Mouse (Mus musculus) forebrain, embryonic 13.5 days (tissue): ENCODE results near the gene Ndufa13. TPM values are rescaled to one million over a fixed set of nuclear protein-coding genes. Genes with fewer than 3 reads are reported as not detected.

Experiments
- ATAC-seq: fragments of 200-750 bp; cut with Nextera tagmentation; 2 replicates; pipeline ENCODE4 v1.8.0; 2017
- H3K27ac ChIP-seq: fragments of 300-500 bp; sonication (generic); 2 replicates; pipeline ENCODE4 v1.5.1; 2015; ENCODE audit warnings: inconsistent platforms, mild to moderate bottlenecking, moderate library complexity
- H3K27me3 ChIP-seq: fragments of 300-500 bp; sonication (generic); 2 replicates; pipeline ENCODE4 v1.6.1; 2015; ENCODE audit warnings: mild to moderate bottlenecking, inconsistent platforms
- H3K36me3 ChIP-seq: fragments of 300-500 bp; sonication (generic); 2 replicates; pipeline ENCODE4 v1.6.1; 2015; ENCODE audit warnings: mild to moderate bottlenecking, inconsistent platforms; ENCODE audit not compliant: poor library complexity, severe bottlenecking
- H3K4me1 ChIP-seq: fragments of 300-500 bp; sonication (generic); 2 replicates; pipeline ENCODE4 v1.6.1; 2015; ENCODE audit warnings: inconsistent platforms
- H3K4me2 ChIP-seq: fragments of 300-500 bp; sonication (generic); 2 replicates; pipeline ENCODE4 v1.6.1; 2015; ENCODE audit warnings: inconsistent platforms, mild to moderate bottlenecking, moderate library complexity
- H3K4me3 ChIP-seq: fragments of 300-500 bp; sonication (generic); 2 replicates; pipeline ENCODE4 v1.5.1; 2015; ENCODE audit warnings: mild to moderate bottlenecking, inconsistent platforms
- H3K9ac ChIP-seq: fragments of 300-500 bp; sonication (generic); 2 replicates; pipeline ENCODE4 v1.6.1; 2015; ENCODE audit warnings: mild to moderate bottlenecking, inconsistent platforms
- H3K9me3 ChIP-seq: fragments of 300-500 bp; sonication (generic); replicated peaks from 2 replicates; pipeline ENCODE4 v1.6.1; 2016; ENCODE audit warnings: inconsistent platforms
- WGBS: fragments of 180-500 bp; shearing (Covaris S2); methylation state at CpG from one replicate; pipeline ENCODE4 v1.1.7; 2015; 5-methylcytosine and 5-hydroxymethylcytosine counted together
- polyA plus RNA-seq: library from polyadenylated mRNA; unstranded; fragments of >200 nt; fragmentation: Nextera tagmentation; extraction: Ambion mirVana; gene quantifications from 2 replicates; pipeline ENCODE4 v1.2.1, GENCODE M21; 2015

Gene Ndufa13
- polyA plus RNA-seq, 1 experiment from 2014 or later, result 183 TPM

- ATAC-seq, result no peak
- Histone ChIP-seq H3K9ac (no peak overlapping the region; the same call in 1 of the 2 replicates), H3K27ac (no peak overlapping the region), H3K9me3 (no peaks in the 10 kb centered on the region), H3K4me1 (peaks cover 2% of the 10 kb centered on the region), H3K27me3 (peaks cover 44% of the 10 kb centered on the region), H3K4me2 (no peak overlapping the region), H3K36me3 (peaks cover 22% of the 10 kb centered on the region), H3K4me3 (no peak overlapping the region)
- 50% methylated on average over 10 of the region's 10 CpGs for WGBS
These were observed 26.3 kb downstream of the Ndufa13 start for GRCm38 (mm10) chr8:69876097-69876496.

- no peak for ATAC-seq
These were observed 27.7 kb downstream of the Ndufa13 start for GRCm38 (mm10) chr8:69874654-69875053.

GRCm38 (mm10) chr8:69874155-69874554, 28.2 kb downstream of the Ndufa13 start:
- Histone ChIP-seq H3K36me3 (peaks cover 36% of the 10 kb centered on the region), H3K27ac (no peak overlapping the region), H3K4me2 (no peak overlapping the region), H3K4me3 (no peak overlapping the region), H3K27me3 (peaks cover 24% of the 10 kb centered on the region), H3K9ac (no peak overlapping the region), H3K9me3 (no peaks in the 10 kb centered on the region), H3K4me1 (no peaks in the 10 kb centered on the region)
- ATAC-seq, result no peak
- 13% methylated on average over 9 of the region's 9 CpGs for whole genome bisulfite sequencing

More at GRCm38 (mm10) chr8:69874654-69875053, 27.7 kb downstream of the Ndufa13 start:
- 88% methylated on average over 13 of the region's 13 CpGs for WGBS
- H3K4me2 ChIP-seq, result no peak overlapping the region
- H3K9ac ChIP-seq, result no peak overlapping the region
- peaks cover 36% of the 10 kb centered on the region for H3K36me3 ChIP-seq
- H3K9me3 ChIP-seq, result no peaks in the 10 kb centered on the region
- no peak overlapping the region for H3K4me3 ChIP-seq
- H3K4me1 ChIP-seq, result no peaks in the 10 kb centered on the region
- H3K27me3 ChIP-seq, result peaks cover 29% of the 10 kb centered on the region
- H3K27ac ChIP-seq, result no peak overlapping the region

GRCm38 (mm10) chr8:69870907-69871306, 31.5 kb downstream of the Ndufa13 start:
- Histone ChIP-seq H3K27me3 (no peaks in the 10 kb centered on the region), H3K9ac (no peak overlapping the region), H3K4me2 (no peak overlapping the region), H3K36me3 (peaks cover 36% of the 10 kb centered on the region), H3K4me1 (no peaks in the 10 kb centered on the region), H3K27ac (no peak overlapping the region), H3K9me3 (no peaks in the 10 kb centered on the region), H3K4me3 (no peak overlapping the region)
- ATAC-seq, result no peak
- 89% methylated on average over 6 of the region's 6 CpGs for WGBS

GRCm38 (mm10) chr8:69870003-69870765, 32.2 kb downstream of the Ndufa13 start:
- H3K4me2 ChIP-seq, result no peak overlapping the region
- H3K9ac ChIP-seq, result no peak overlapping the region
- no peak overlapping the region for H3K27ac ChIP-seq
- no peak for ATAC-seq
- 89% methylated on average over 11 of the region's 11 CpGs for WGBS
- H3K4me1 ChIP-seq, result no peaks in the 10 kb centered on the region
- H3K27me3 ChIP-seq, result no peaks in the 10 kb centered on the region
- H3K9me3 ChIP-seq, result no peaks in the 10 kb centered on the region
- no peak overlapping the region for H3K4me3 ChIP-seq
- H3K36me3 ChIP-seq, result peaks cover 38% of the 10 kb centered on the region

GRCm38 (mm10) chr8:69867696-69868326, 34.5 kb downstream of the Ndufa13 start:
- Histone ChIP-seq H3K4me2 (no peak overlapping the region), H3K9ac (no peak overlapping the region), H3K9me3 (no peaks in the 10 kb centered on the region), H3K4me1 (no peaks in the 10 kb centered on the region), H3K4me3 (no peak overlapping the region), H3K27ac (no peak overlapping the region), H3K27me3 (no peaks in the 10 kb centered on the region), H3K36me3 (peaks cover 48% of the 10 kb centered on the region)
- WGBS, result 77% methylated on average over 5 of the region's 5 CpGs
- no peak for ATAC-seq

- Histone ChIP-seq H3K27ac (no peak overlapping the region), H3K27me3 (no peaks in the 10 kb centered on the region), H3K9ac (0 out of 2 replicates have a peak overlapping the region, but pooled peaks have one; percentile 21), H3K4me2 (no peak overlapping the region), H3K4me1 (no peaks in the 10 kb centered on the region), H3K36me3 (peaks cover 40% of the 10 kb centered on the region), H3K4me3 (no peak overlapping the region), H3K9me3 (no peaks in the 10 kb centered on the region)
- ATAC-seq, result no peak
- WGBS, result 80% methylated on average over 5 of the region's 5 CpGs
These were observed 38.2 kb downstream of the Ndufa13 start for GRCm38 (mm10) chr8:69864180-69864579.

- peaks cover 45% of the 10 kb centered on the region for H3K36me3 ChIP-seq
- H3K9me3 ChIP-seq, result no peaks in the 10 kb centered on the region
- no peak for ATAC-seq
- H3K4me3 ChIP-seq, result no peak overlapping the region
- no peaks in the 10 kb centered on the region for H3K4me1 ChIP-seq
- H3K9ac ChIP-seq, result peak overlapping the region; percentile 21; the same call in 1 of the 2 replicates
- H3K27me3 ChIP-seq, result no peaks in the 10 kb centered on the region
- no peak overlapping the region for H3K4me2 ChIP-seq
- H3K27ac ChIP-seq, result no peak overlapping the region
- 91% methylated on average over 5 of the region's 5 CpGs for WGBS
These were observed 38.9 kb downstream of the Ndufa13 start for GRCm38 (mm10) chr8:69863387-69864020.

- Histone ChIP-seq H3K36me3 (peaks cover 48% of the 10 kb centered on the region), H3K9me3 (no peaks in the 10 kb centered on the region), H3K27ac (no peak overlapping the region), H3K4me1 (no peaks in the 10 kb centered on the region), H3K27me3 (no peaks in the 10 kb centered on the region), H3K4me3 (no peak overlapping the region), H3K9ac (no peak overlapping the region), H3K4me2 (no peak overlapping the region)
- 68% methylated on average over 2 of the region's 2 CpGs for WGBS
- no peak for ATAC-seq
These were observed 41.1 kb downstream of the Ndufa13 start for GRCm38 (mm10) chr8:69861251-69861650.

GRCm38 (mm10) chr8:69860807-69861206, 41.6 kb downstream of the Ndufa13 start:
- no peak overlapping the region for H3K4me2 ChIP-seq
- no peaks in the 10 kb centered on the region for H3K4me1 ChIP-seq
- H3K9me3 ChIP-seq, result no peaks in the 10 kb centered on the region
- WGBS, result 61% methylated on average over 4 of the region's 4 CpGs
- no peak overlapping the region for H3K4me3 ChIP-seq
- no peak overlapping the region for H3K9ac ChIP-seq
- ATAC-seq, result no peak
- no peak overlapping the region for H3K27ac ChIP-seq
- H3K27me3 ChIP-seq, result no peaks in the 10 kb centered on the region
- H3K36me3 ChIP-seq, result peaks cover 48% of the 10 kb centered on the region

- Histone ChIP-seq H3K9me3 (no peaks in the 10 kb centered on the region), H3K4me2 (no peak overlapping the region), H3K4me3 (no peak overlapping the region), H3K27ac (no peak overlapping the region), H3K9ac (no peak overlapping the region), H3K4me1 (no peaks in the 10 kb centered on the region), H3K36me3 (peaks cover 21% of the 10 kb centered on the region), H3K27me3 (no peaks in the 10 kb centered on the region)
- ATAC-seq, result no peak
- WGBS, result 95% methylated on average over 10 of the region's 10 CpGs
These were observed 48.5 kb downstream of the Ndufa13 start for GRCm38 (mm10) chr8:69853869-69854268.

- no peak for ATAC-seq
- H3K4me2 ChIP-seq, result no peak overlapping the region
These were observed 51.3 kb downstream of the Ndufa13 start for GRCm38 (mm10) chr8:69850926-69851506.

More at GRCm38 (mm10) chr8:69850926-69851506, 51.3 kb downstream of the Ndufa13 start:
- H3K9ac ChIP-seq, result no peak overlapping the region
- H3K4me1 ChIP-seq, result no peaks in the 10 kb centered on the region
- H3K9me3 ChIP-seq, result no peaks in the 10 kb centered on the region
- H3K4me3 ChIP-seq, result no peak overlapping the region
- no peak overlapping the region for H3K27ac ChIP-seq
- WGBS, result 88% methylated on average over 7 of the region's 7 CpGs
- peaks cover 20% of the 10 kb centered on the region for H3K36me3 ChIP-seq
- no peaks in the 10 kb centered on the region for H3K27me3 ChIP-seq
